Mouse (Mus musculus): Measurements from ENCODE around the gene Slc35a2.

DNA sequence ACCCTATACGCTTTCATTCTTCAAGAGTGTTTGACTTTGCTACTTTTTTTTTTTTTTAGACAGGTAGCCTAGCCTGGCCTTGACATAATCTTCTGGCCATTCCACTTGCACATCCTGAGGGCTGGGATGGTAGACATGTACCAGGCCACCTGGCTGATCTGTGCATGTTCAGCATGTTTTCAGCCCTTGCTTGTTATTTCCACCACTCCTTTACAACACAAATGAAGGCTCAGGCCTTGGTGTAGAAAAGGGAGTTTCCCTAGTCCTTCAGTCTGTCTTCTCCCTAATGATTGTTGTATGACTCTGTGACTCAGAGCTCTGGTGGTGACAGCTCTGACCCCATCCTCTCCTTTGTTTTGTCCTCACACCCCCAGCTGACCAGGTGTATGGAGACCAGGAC lies 16.7 kb upstream of the Slc35a2 start:
- no peak for TF ChIP-seq POLR2A (IDR thresholded peaks at IDR 0.05; ENCODE audit: insufficient read depth, low read depth, low read length)
- TF ChIP-seq CTCF (IDR thresholded peaks at IDR 0.05; ENCODE audit: insufficient read depth, low read depth, low read length) = no peak

All from olfactory bulb, adult 2 months (tissue).